Mouse (Mus musculus) embryonic facial prominence, embryonic 14.5 days (tissue): ENCODE measurements at regions not wholly inside any gene's neighbourhood (a gene's known extent, or its start where the extent isn't known, plus 50 kb on each side); places are given as distances from the start of the nearest gene placed in this dataset.

Experiments
- ATAC-seq: fragments of 200-750 bp; cut with Nextera tagmentation; 2 replicates; pipeline ENCODE4 v1.8.0; 2017; ENCODE audit warnings: low read depth, moderate number of reproducible peaks, moderate TSS enrichment
- DNase-seq: peaks from one replicate; pipeline ENCODE4 v3.0.0-alpha.2; 2015; ENCODE audit warnings: low spot score
- H3K27ac ChIP-seq: fragments of 300-500 bp; sonication (generic); replicated peaks from 2 replicates; pipeline ENCODE4 v1.5.1; 2014; ENCODE audit warnings: low read depth, mild to moderate bottlenecking, low read length, moderate library complexity
- H3K27me3 ChIP-seq: fragments of 300-500 bp; sonication (generic); replicated peaks from 2 replicates; pipeline ENCODE4 v1.6.1; 2014; ENCODE audit warnings: low read length; ENCODE audit not compliant: control insufficient read depth, insufficient read depth
- H3K36me3 ChIP-seq: fragments of 300-500 bp; sonication (generic); 2 replicates; pipeline ENCODE4 v1.6.1; 2014; ENCODE audit warnings: low read length, mixed read lengths; ENCODE audit not compliant: control insufficient read depth, insufficient read depth
- H3K4me1 ChIP-seq: fragments of 300-500 bp; sonication (generic); 2 replicates; pipeline ENCODE4 v1.6.1; 2014; ENCODE audit warnings: antibody characterized with exemption, low read length; ENCODE audit not compliant: control insufficient read depth, insufficient read depth
- H3K4me2 ChIP-seq: fragments of 300-500 bp; sonication (generic); 2 replicates; pipeline ENCODE4 v1.6.1; 2014; ENCODE audit warnings: low read depth, mild to moderate bottlenecking, low read length, moderate library complexity, mixed read lengths
- H3K4me3 ChIP-seq: fragments of 300-500 bp; sonication (generic); 2 replicates; pipeline ENCODE4 v1.5.1; 2014; ENCODE audit warnings: low read depth, mild to moderate bottlenecking, low read length
- H3K9ac ChIP-seq: fragments of 300-500 bp; sonication (generic); 2 replicates; pipeline ENCODE4 v1.6.1; 2014; ENCODE audit warnings: low read depth, mild to moderate bottlenecking, low read length, moderate library complexity, mixed read lengths
- H3K9me3 ChIP-seq: fragments of 300-500 bp; sonication (generic); 2 replicates; pipeline ENCODE4 v1.6.1; 2016; ENCODE audit warnings: low read length; ENCODE audit not compliant: control insufficient read depth
- WGBS: fragments of 180-500 bp; shearing (Covaris S2); extraction: QIAGEN DNeasy Blood & Tissue Kit; methylation state at CpG from one replicate; pipeline ENCODE4 v1.1.7; 2014; 5-methylcytosine and 5-hydroxymethylcytosine counted together

GRCm38 (mm10) chr17:47110836-47111235, 100.5 kb upstream of the Ubr2 start:
- ATAC-seq (no peak), DNase-seq (no peak)
- Histone ChIP-seq H3K4me3 (no peak overlapping the region), H3K4me2 (no peak overlapping the region), H3K36me3 (no peaks in the 10 kb centered on the region), H3K9me3 (0 out of 2 replicates have a peak, but pooled peaks cover 6% of the 10 kb centered on the region), H3K4me1 (no peaks in the 10 kb centered on the region), H3K27me3 (no peaks in the 10 kb centered on the region), H3K27ac (no peak overlapping the region), H3K9ac (no peak overlapping the region)
- 81% methylated on average over 4 of the region's 4 CpGs for WGBS

- Histone ChIP-seq H3K36me3 (no peaks in the 10 kb centered on the region), H3K9me3 (no peaks in the 10 kb centered on the region), H3K9ac (no peak overlapping the region), H3K27ac (no peak overlapping the region), H3K4me1 (no peaks in the 10 kb centered on the region), H3K4me2 (no peak overlapping the region), H3K27me3 (no peaks in the 10 kb centered on the region), H3K4me3 (no peak overlapping the region)
- 79% methylated on average over 4 of the region's 4 CpGs for WGBS
- ATAC-seq, result no peak
- no peak for DNase-seq
These were observed 94.0 kb upstream of the Ubr2 start for GRCm38 (mm10) chr17:47104328-47104727.

GRCm38 (mm10) chr17:47095191-47095590, 84.8 kb upstream of the Ubr2 start:
- no peak for ATAC-seq
- H3K36me3 ChIP-seq, result no peaks in the 10 kb centered on the region
- H3K4me3 ChIP-seq, result no peak overlapping the region
- H3K4me2 ChIP-seq, result no peak overlapping the region
- no peaks in the 10 kb centered on the region for H3K27me3 ChIP-seq
- WGBS, result 83% methylated on average over 3 of the region's 3 CpGs
- no peak overlapping the region for H3K9ac ChIP-seq
- no peak for DNase-seq
- H3K4me1 ChIP-seq, result no peaks in the 10 kb centered on the region
- 0 out of 2 replicates have a peak, but pooled peaks cover 1% of the 10 kb centered on the region for H3K9me3 ChIP-seq
- no peak overlapping the region for H3K27ac ChIP-seq

GRCm38 (mm10) chr17:47092076-47092475, 81.7 kb upstream of the Ubr2 start:
- no peak overlapping the region for H3K4me3 ChIP-seq
- DNase-seq, result no peak
- H3K36me3 ChIP-seq, result no peaks in the 10 kb centered on the region
- no peak overlapping the region for H3K9ac ChIP-seq
- no peak overlapping the region for H3K4me2 ChIP-seq
- ATAC-seq, result no peak
- H3K27me3 ChIP-seq, result no peaks in the 10 kb centered on the region
- no peak overlapping the region for H3K27ac ChIP-seq
- 91% methylated on average over 9 of the region's 9 CpGs for WGBS
- H3K4me1 ChIP-seq, result no peaks in the 10 kb centered on the region
- peaks cover 13% of the 10 kb centered on the region for H3K9me3 ChIP-seq

- H3K9me3 ChIP-seq, result peaks cover 16% of the 10 kb centered on the region
- no peak overlapping the region for H3K4me2 ChIP-seq
- no peaks in the 10 kb centered on the region for H3K4me1 ChIP-seq
- H3K27ac ChIP-seq, result no peak overlapping the region
- H3K36me3 ChIP-seq, result no peaks in the 10 kb centered on the region
- H3K4me3 ChIP-seq, result no peak overlapping the region
- no peak for DNase-seq
- no peak for ATAC-seq
- no peaks in the 10 kb centered on the region for H3K27me3 ChIP-seq
- 81% methylated on average over 3 of the region's 3 CpGs for WGBS
- no peak overlapping the region for H3K9ac ChIP-seq
These were observed 79.4 kb upstream of the Ubr2 start for GRCm38 (mm10) chr17:47089769-47090168.

GRCm38 (mm10) chr17:47069206-47069605, 58.9 kb upstream of the Ubr2 start:
- no peak overlapping the region for H3K4me3 ChIP-seq
- H3K4me1 ChIP-seq, result no peaks in the 10 kb centered on the region
- no peaks in the 10 kb centered on the region for H3K27me3 ChIP-seq
- H3K9ac ChIP-seq, result no peak overlapping the region
- no peaks in the 10 kb centered on the region for H3K36me3 ChIP-seq
- H3K27ac ChIP-seq, result no peak overlapping the region
- peaks cover 3% of the 10 kb centered on the region; the same call in 1 of the 2 replicates for H3K9me3 ChIP-seq
- no peak overlapping the region for H3K4me2 ChIP-seq
- ATAC-seq (no peak), DNase-seq (no peak)
- 88% methylated on average over 2 of the region's 2 CpGs for WGBS

- Histone ChIP-seq H3K27ac (no peak overlapping the region), H3K36me3 (no peaks in the 10 kb centered on the region), H3K9me3 (no peaks in the 10 kb centered on the region), H3K4me2 (no peak overlapping the region), H3K9ac (no peak overlapping the region), H3K27me3 (no peaks in the 10 kb centered on the region), H3K4me1 (no peaks in the 10 kb centered on the region), H3K4me3 (no peak overlapping the region)
- WGBS, result 74% methylated on average over 4 of the region's 4 CpGs
- DNase-seq (peak; percentile 17), ATAC-seq (no peak)
These were observed 55.0 kb upstream of the Ubr2 start for GRCm38 (mm10) chr17:47065307-47065901.

GRCm38 (mm10) chr17:47064592-47065306, 54.4 kb upstream of the Ubr2 start:
- Histone ChIP-seq H3K4me2 (no peak overlapping the region), H3K9me3 (no peaks in the 10 kb centered on the region), H3K4me3 (no peak overlapping the region), H3K36me3 (no peaks in the 10 kb centered on the region), H3K27ac (no peak overlapping the region), H3K27me3 (no peaks in the 10 kb centered on the region), H3K9ac (no peak overlapping the region), H3K4me1 (peaks cover 2% of the 10 kb centered on the region; the same call in 1 of the 2 replicates)
- DNase-seq (no peak), ATAC-seq (0 out of 2 replicates have a peak, but pooled peaks have one; percentile 6)
- WGBS, result 77% methylated on average over 13 of the region's 14 CpGs

- Histone ChIP-seq H3K4me1 (peaks cover 7% of the 10 kb centered on the region; the same call in 1 of the 2 replicates), H3K4me3 (no peak overlapping the region), H3K4me2 (no peak overlapping the region), H3K27ac (no peak overlapping the region), H3K27me3 (no peaks in the 10 kb centered on the region), H3K9me3 (no peaks in the 10 kb centered on the region), H3K36me3 (no peaks in the 10 kb centered on the region), H3K9ac (no peak overlapping the region)
- WGBS, result 80% methylated on average over 4 of the region's 4 CpGs
- DNase-seq, result no peak
- no peak for ATAC-seq
These were observed 53.6 kb upstream of the Ubr2 start for GRCm38 (mm10) chr17:47064006-47064405.
